Mouse (Mus musculus) heart, embryonic 16.5 days (tissue): ENCODE measurements around the gene Prr18. TPM values are rescaled to one million over a fixed set of nuclear protein-coding genes. Genes with fewer than 3 reads are reported as not detected.

Source experiments
- ATAC-seq: fragments of 200-750 bp; cut with Nextera tagmentation; replicated peaks from 2 replicates; pipeline ENCODE4 v1.8.0; 2017; ENCODE audit warnings: moderate number of reproducible peaks; ENCODE audit not compliant: insufficient read depth, low FRiP score; ENCODE audit errors: extremely low read depth
- H3K27ac ChIP-seq: fragments of 300-500 bp; sonication (generic); 2 replicates; pipeline ENCODE4 v1.5.1; 2014; ENCODE audit warnings: mild to moderate bottlenecking, low read length, control low read depth, moderate library complexity
- H3K27me3 ChIP-seq: fragments of 300-500 bp; sonication (generic); 2 replicates; pipeline ENCODE4 v1.6.1; 2014; ENCODE audit warnings: low read length, mixed read lengths; ENCODE audit not compliant: control insufficient read depth, insufficient read depth
- H3K36me3 ChIP-seq: fragments of 300-500 bp; sonication (generic); 2 replicates; pipeline ENCODE4 v1.6.1; 2014; ENCODE audit not compliant: control insufficient read depth, insufficient read depth
- H3K4me1 ChIP-seq: fragments of 300-500 bp; sonication (generic); 2 replicates; pipeline ENCODE4 v1.6.1; 2014; ENCODE audit warnings: low read length, mixed read lengths; ENCODE audit not compliant: control insufficient read depth, insufficient read depth
- H3K4me2 ChIP-seq: fragments of 300-500 bp; sonication (generic); 2 replicates; pipeline ENCODE4 v1.6.1; 2014; ENCODE audit warnings: low read depth, mild to moderate bottlenecking, control low read depth, low read length
- H3K4me3 ChIP-seq: fragments of 300-500 bp; sonication (generic); 2 replicates; pipeline ENCODE4 v1.5.1; 2014; ENCODE audit warnings: mild to moderate bottlenecking, control low read depth, low read length
- H3K9ac ChIP-seq: fragments of 300-500 bp; sonication (generic); 2 replicates; pipeline ENCODE4 v1.6.1; 2014; ENCODE audit warnings: low read length, control low read depth
- H3K9me3 ChIP-seq: fragments of 300-500 bp; sonication (generic); replicated peaks from 2 replicates; pipeline ENCODE4 v1.6.1; 2016; ENCODE audit warnings: low read length; ENCODE audit not compliant: control insufficient read depth
- WGBS: fragments of 180-500 bp; shearing (Covaris S2); extraction: QIAGEN DNeasy Blood & Tissue Kit; methylation state at CpG from one replicate; pipeline ENCODE4 v1.1.7; 2014; 5-methylcytosine and 5-hydroxymethylcytosine counted together
- polyA plus RNA-seq: library from polyadenylated mRNA; unstranded; fragments of >200 nt; fragmentation: Nextera tagmentation; extraction: Ambion mirVana; gene quantifications from 2 replicates; pipeline ENCODE4 v1.2.1, GENCODE M21; 2015

The Prr18 gene
- polyA plus RNA-seq, 1 experiment from 2014 or later = 0.21 TPM

DNA sequence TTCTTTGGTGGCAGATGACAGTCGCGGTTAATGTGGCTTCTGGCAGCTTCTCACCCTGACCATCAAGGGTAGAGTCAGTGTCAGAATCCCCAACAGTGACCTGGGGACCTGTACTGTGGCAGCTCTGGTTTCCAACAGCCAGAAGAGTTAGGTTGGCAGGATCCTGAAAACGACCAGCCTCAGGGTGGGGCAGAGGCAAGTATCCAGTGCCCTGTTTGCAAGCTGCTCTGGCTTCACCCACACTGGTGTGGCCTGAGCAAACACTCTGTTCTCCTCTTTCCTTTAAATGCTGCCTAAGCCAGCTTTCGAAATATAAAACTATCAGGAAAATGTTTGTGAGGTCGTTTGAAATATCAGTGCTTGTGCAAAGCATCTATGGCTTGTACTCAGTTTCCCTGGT is 6.7 kb upstream of the Prr18 start:
- no peak for ATAC-seq
- Histone ChIP-seq H3K27ac (no peak overlapping the region), H3K9ac (no peak overlapping the region), H3K4me2 (no peak overlapping the region), H3K9me3 (no peaks in the 10 kb centered on the region), H3K4me3 (no peak overlapping the region), H3K27me3 (no peaks in the 10 kb centered on the region), H3K4me1 (no peaks in the 10 kb centered on the region), H3K36me3 (peaks cover 9% of the 10 kb centered on the region; the same call in 1 of the 2 replicates)
- WGBS = 54% methylated on average over 5 of the region's 5 CpGs

- H3K36me3 ChIP-seq = no peaks in the 10 kb centered on the region
- H3K4me2 ChIP-seq = peak overlapping the region; percentile 74
- peaks cover 15% of the 10 kb centered on the region for H3K4me1 ChIP-seq
- H3K9ac ChIP-seq = 0 out of 2 replicates have a peak overlapping the region, but pooled peaks have one; percentile 18
- WGBS = 24% methylated on average over 8 of the region's 8 CpGs
- no peak overlapping the region for H3K27ac ChIP-seq
- no peaks in the 10 kb centered on the region for H3K9me3 ChIP-seq
- ATAC-seq = no peak
- H3K27me3 ChIP-seq = peaks cover 47% of the 10 kb centered on the region
- H3K4me3 ChIP-seq = peak overlapping the region; percentile 59
These were observed 2.6 kb downstream of the Prr18 start for GRCm38 (mm10) chr17:8339666-8340374.

- H3K4me3 ChIP-seq = peak overlapping the region; percentile 59
- peaks cover 47% of the 10 kb centered on the region for H3K27me3 ChIP-seq
- ATAC-seq = no peak; the same call in 1 of the 2 replicates
- peak overlapping the region; percentile 74 for H3K4me2 ChIP-seq
- H3K9me3 ChIP-seq = no peaks in the 10 kb centered on the region
- H3K4me1 ChIP-seq = peaks cover 15% of the 10 kb centered on the region
- WGBS = under 1% methylated on average over 71 of the region's 92 CpGs
- no peaks in the 10 kb centered on the region for H3K36me3 ChIP-seq
- H3K27ac ChIP-seq = no peak overlapping the region
- peak overlapping the region; percentile 18 for H3K9ac ChIP-seq
These were observed 3.4 kb downstream of the Prr18 start for GRCm38 (mm10) chr17:8340407-8341359.

DNA sequence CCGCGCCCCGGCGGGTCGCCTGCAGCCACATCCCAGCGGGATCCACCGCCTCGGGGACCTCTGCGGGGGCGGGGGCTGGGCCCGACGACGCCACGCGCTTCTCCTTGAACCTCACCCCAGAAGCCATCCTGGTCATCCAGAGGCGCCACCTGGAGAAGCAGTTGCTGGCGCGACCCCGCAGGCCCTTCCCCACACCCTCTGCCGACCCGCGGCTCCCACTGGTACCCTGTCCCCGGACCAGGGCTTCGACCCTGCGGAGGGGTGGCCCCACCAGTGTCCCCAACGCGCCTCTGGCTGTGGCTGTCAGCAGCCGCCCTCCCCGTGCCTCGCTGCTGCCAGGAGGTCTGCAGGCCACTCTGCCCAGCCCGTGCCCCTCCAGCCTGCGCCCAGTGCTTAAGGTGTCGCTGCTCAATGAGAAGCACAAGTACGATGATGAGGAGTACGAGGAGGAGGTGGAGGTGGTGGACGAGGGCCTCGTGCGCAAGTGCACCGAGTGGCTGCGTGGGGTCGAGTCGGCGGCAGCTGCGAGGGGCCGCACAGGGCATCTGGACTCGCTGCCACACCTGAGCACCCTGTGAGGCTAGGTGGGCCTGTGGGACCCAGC is 4.2 kb downstream of the Prr18 start:
- WGBS = 11% methylated on average over 46 of the region's 46 CpGs
- Histone ChIP-seq H3K4me2 (peak overlapping the region; percentile 74), H3K4me3 (peak overlapping the region; percentile 59), H3K27ac (no peak overlapping the region), H3K27me3 (peaks cover 47% of the 10 kb centered on the region), H3K4me1 (peaks cover 15% of the 10 kb centered on the region), H3K9me3 (no peaks in the 10 kb centered on the region), H3K9ac (peak overlapping the region; percentile 18), H3K36me3 (no peaks in the 10 kb centered on the region)
- ATAC-seq = no peak

DNA sequence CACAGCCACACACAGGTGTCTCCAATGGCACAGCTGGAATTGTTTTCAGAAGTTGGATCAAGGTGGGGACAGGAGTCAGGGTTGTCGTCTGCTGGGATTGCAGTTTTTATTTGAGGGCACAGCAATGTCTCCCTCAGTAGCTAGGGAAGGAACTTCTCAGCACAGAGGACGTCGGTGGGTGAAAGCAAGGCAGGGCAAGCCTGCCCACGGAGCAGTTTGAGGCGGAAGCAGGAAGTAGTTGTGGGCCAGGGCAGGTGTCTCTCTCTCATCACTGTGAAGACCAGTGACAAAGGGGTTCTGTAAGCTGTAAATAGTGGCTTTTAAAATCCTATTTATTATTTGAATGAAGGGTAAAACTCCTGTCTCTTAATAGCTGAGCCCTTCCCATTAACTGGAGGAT is 5.4 kb downstream of the Prr18 start:
- no peak overlapping the region for H3K4me3 ChIP-seq
- peaks cover 15% of the 10 kb centered on the region for H3K4me1 ChIP-seq
- H3K4me2 ChIP-seq = no peak overlapping the region
- H3K27me3 ChIP-seq = peaks cover 47% of the 10 kb centered on the region
- H3K36me3 ChIP-seq = no peaks in the 10 kb centered on the region
- H3K9me3 ChIP-seq = no peaks in the 10 kb centered on the region
- 44% methylated on average over 5 of the region's 5 CpGs for WGBS
- no peak overlapping the region for H3K9ac ChIP-seq
- ATAC-seq = no peak
- H3K27ac ChIP-seq = no peak overlapping the region

- H3K4me1 ChIP-seq = peaks cover 15% of the 10 kb centered on the region
- H3K27me3 ChIP-seq = peaks cover 46% of the 10 kb centered on the region
- H3K9me3 ChIP-seq = no peaks in the 10 kb centered on the region
- no peak overlapping the region for H3K9ac ChIP-seq
- H3K36me3 ChIP-seq = no peaks in the 10 kb centered on the region
- 80% methylated on average over 6 of the region's 6 CpGs for WGBS
- H3K4me3 ChIP-seq = no peak overlapping the region
- no peak overlapping the region for H3K27ac ChIP-seq
- no peak for ATAC-seq
- no peak overlapping the region for H3K4me2 ChIP-seq
These were observed 6.2 kb downstream of the Prr18 start for GRCm38 (mm10) chr17:8343416-8343815.

DNA sequence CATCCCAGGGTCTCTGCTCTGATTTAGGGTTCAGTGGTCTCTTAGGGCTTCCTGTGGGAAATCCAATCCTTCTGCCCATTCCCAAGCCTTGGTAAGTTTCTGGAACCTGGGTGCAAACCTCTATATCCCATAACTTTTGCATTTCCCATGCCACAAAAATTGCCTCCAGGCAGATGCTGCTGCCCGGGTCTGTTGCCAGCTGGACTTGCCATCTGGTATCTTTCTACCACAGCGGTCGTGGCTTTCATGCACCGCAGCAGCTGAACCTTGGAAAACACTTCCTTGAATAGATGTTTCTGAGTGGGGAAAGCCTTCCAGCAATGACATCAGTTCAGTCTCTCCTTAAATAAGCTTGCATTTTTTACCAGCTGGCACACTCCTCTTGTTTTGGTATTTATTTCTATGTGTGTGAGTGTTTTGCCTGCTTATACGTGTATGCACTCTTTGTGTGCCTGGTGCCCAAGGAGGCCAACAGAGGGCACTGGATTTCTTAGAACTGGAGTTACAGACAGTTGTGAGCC is 10.6 kb downstream of the Prr18 start:
- Histone ChIP-seq H3K4me2 (no peak overlapping the region), H3K4me1 (no peaks in the 10 kb centered on the region), H3K27ac (no peak overlapping the region), H3K4me3 (no peak overlapping the region), H3K27me3 (peaks cover 3% of the 10 kb centered on the region; the same call in 1 of the 2 replicates), H3K9me3 (no peaks in the 10 kb centered on the region), H3K36me3 (no peaks in the 10 kb centered on the region), H3K9ac (no peak overlapping the region)
- WGBS = 72% methylated on average over 5 of the region's 5 CpGs
- ATAC-seq = no peak

- Histone ChIP-seq H3K4me3 (no peak overlapping the region), H3K36me3 (no peaks in the 10 kb centered on the region), H3K9ac (no peak overlapping the region), H3K27me3 (0 out of 2 replicates have a peak, but pooled peaks cover 3% of the 10 kb centered on the region), H3K9me3 (no peaks in the 10 kb centered on the region), H3K4me2 (no peak overlapping the region), H3K27ac (no peak overlapping the region), H3K4me1 (no peaks in the 10 kb centered on the region)
- 80% methylated on average over 4 of the region's 4 CpGs for WGBS
- ATAC-seq = no peak
These were observed 11.7 kb downstream of the Prr18 start for GRCm38 (mm10) chr17:8348941-8349340.
